ENCODE assay signal across 12 mouse cellular contexts in the genomic region with DNA sequence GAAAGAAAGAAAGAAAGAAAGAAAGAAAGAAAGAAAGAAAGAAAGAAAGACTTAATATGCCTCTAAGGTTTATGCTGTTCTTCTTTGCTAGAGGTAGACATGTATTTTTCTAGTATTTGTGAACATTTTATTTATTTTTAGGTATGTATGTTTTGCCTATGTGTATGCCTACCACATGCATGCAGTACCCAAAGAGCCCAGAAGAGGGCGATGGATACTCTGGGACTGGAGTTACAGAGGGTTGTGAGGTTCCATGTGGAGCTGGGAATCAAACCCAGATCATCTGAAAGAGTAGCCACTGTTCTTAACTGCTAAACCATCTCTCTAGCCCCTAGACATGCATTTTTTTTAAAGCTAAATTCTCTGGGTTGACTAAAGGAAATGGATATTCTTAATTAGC.
DNase-seq lines count a peak whose midpoint lies in the region; ATAC-seq and TF ChIP-seq lines count a peak whose summit lies in the region.
"Had no signal": no experiment of that assay in that cellular context is flagged by ENCODE, and none has a peak within 500 bp of the region (broad histone marks: within the 10 kb centered on the region; RNA-seq: fewer than 3 reads in every experiment).

No protein-coding gene starts in this region.

- no peak for TF ChIP-seq POLR2A in cerebellum, adult 2 months (IDR thresholded peaks at IDR 0.05; ENCODE audit: borderline replicate concordance, insufficient read depth, low read length)
- TF ChIP-seq POLR2A in kidney, adult 2 months (IDR thresholded peaks at IDR 0.05; ENCODE audit: low read depth, low read length) = no peak

- no peak for DNase-seq in cerebellum, adult 2 months
- DNase-seq in kidney, adult 2 months = no peak
- no peak for DNase-seq in kidney, postnatal 14 days
- DNase-seq in midbrain, postnatal 0 days (ENCODE audit: low spot score) = no peak
- DNase-seq in midbrain, embryonic 10.5 days (ENCODE audit: low spot score) = no peak
- DNase-seq in induced T-regulatory cell, adult 2 months (ENCODE audit: low read depth) = peak; percentile 28
- DNase-seq in forebrain, embryonic 14.5 days (ENCODE audit: low spot score) = no peak
- DNase-seq: adrenal gland, postnatal 10 days; cerebellum, adult 11 months; kidney, adult 11 months had no signal

- H3K4me1 ChIP-seq in cerebellum, adult 2 months (ENCODE audit: control insufficient read depth, insufficient read depth, low read length) = no peaks in the 10 kb centered on the region
- peaks cover 50% of the 10 kb centered on the region for H3K4me1 ChIP-seq in kidney, adult 2 months (ENCODE audit: control insufficient read depth, insufficient read depth, low read length)
- no peaks in the 10 kb centered on the region for H3K4me1 ChIP-seq in midbrain, postnatal 0 days (ENCODE audit: insufficient read depth, low read length)
- H3K4me1 ChIP-seq in midbrain, embryonic 10.5 days = peaks cover 31% of the 10 kb centered on the region
- H3K4me1 ChIP-seq in forebrain, embryonic 14.5 days (ENCODE audit: control insufficient read depth, insufficient read depth, low read length) = peaks cover 2% of the 10 kb centered on the region; the same call in 1 of the 2 replicates

- peaks cover 4% of the 10 kb centered on the region; the same call in 1 of the 2 replicates for H3K36me3 ChIP-seq in kidney, adult 2 months (ENCODE audit: control insufficient read depth, insufficient read depth, low read length)
- H3K36me3 ChIP-seq in midbrain, postnatal 0 days (ENCODE audit: insufficient read depth, low read length) = no peaks in the 10 kb centered on the region
- H3K36me3 ChIP-seq in midbrain, embryonic 10.5 days = peaks cover 36% of the 10 kb centered on the region
- 0 out of 2 replicates have a peak, but pooled peaks cover 4% of the 10 kb centered on the region for H3K36me3 ChIP-seq in forebrain, embryonic 14.5 days (ENCODE audit: control insufficient read depth, insufficient read depth, low read length)

- WGBS in cerebellum, adult 2 months = 55% methylated on average over 1 of the region's 1 CpGs
- WGBS in kidney, adult 2 months = 49% methylated on average over 1 of the region's 1 CpGs
- 64% methylated on average over 1 of the region's 1 CpGs for WGBS in midbrain, postnatal 0 days
- 47% methylated on average over 1 of the region's 1 CpGs for WGBS in midbrain, embryonic 10.5 days
- 58% methylated on average over 1 of the region's 1 CpGs for WGBS in forebrain, embryonic 14.5 days

- no peak overlapping the region for H3K9ac ChIP-seq in midbrain, postnatal 0 days (replicated peaks; ENCODE audit: low read length, poor library complexity, severe bottlenecking)
- H3K9ac ChIP-seq in forebrain, embryonic 14.5 days (ENCODE audit: low read length) = no peak overlapping the region

- no peak overlapping the region for H3K4me3 ChIP-seq in cerebellum, adult 2 months (replicated peaks; ENCODE audit: insufficient read depth, low read depth, low read length)
- no peak overlapping the region for H3K4me3 ChIP-seq in kidney, adult 2 months (ENCODE audit: insufficient read depth, low read depth, low read length)
- H3K4me3 ChIP-seq in midbrain, postnatal 0 days (ENCODE audit: low read depth, low read length) = no peak overlapping the region
- H3K4me3 ChIP-seq in midbrain, embryonic 10.5 days = no peak overlapping the region
- no peak overlapping the region for H3K4me3 ChIP-seq in forebrain, embryonic 14.5 days (ENCODE audit: low read depth, low read length)
- H3K4me3 ChIP-seq: myocyte had no signal

- no peak overlapping the region for H3K4me2 ChIP-seq in midbrain, postnatal 0 days (ENCODE audit: low read depth, low read length, poor library complexity, severe bottlenecking)
- H3K4me2 ChIP-seq in forebrain, embryonic 14.5 days (ENCODE audit: low read length) = no peak overlapping the region

- no peaks in the 10 kb centered on the region; the same call in 1 of the 2 replicates for H3K27me3 ChIP-seq in cerebellum, adult 2 months (ENCODE audit: control insufficient read depth, insufficient read depth, low read length)
- H3K27me3 ChIP-seq in kidney, adult 2 months (replicated peaks; ENCODE audit: control insufficient read depth, insufficient read depth, low read length) = no peaks in the 10 kb centered on the region
- no peaks in the 10 kb centered on the region for H3K27me3 ChIP-seq in midbrain, postnatal 0 days (ENCODE audit: insufficient read depth, low read length)
- H3K27me3 ChIP-seq in midbrain, embryonic 10.5 days (ENCODE audit: low read depth, poor library complexity, severe bottlenecking) = peaks cover 7% of the 10 kb centered on the region; the same call in 1 of the 2 replicates
- no peaks in the 10 kb centered on the region for H3K27me3 ChIP-seq in forebrain, embryonic 14.5 days (replicated peaks; ENCODE audit: control insufficient read depth, insufficient read depth, low read length)

- 0 out of 2 replicates have a peak, but pooled peaks have one; percentile 4 for TF ChIP-seq CTCF in cerebellum, adult 2 months (IDR thresholded peaks at IDR 0.05; ENCODE audit: borderline replicate concordance, insufficient read depth, low read depth, low read length)
- 0 out of 2 replicates have a peak, but pooled peaks have one; percentile 22 for TF ChIP-seq CTCF in kidney, adult 2 months (conservative IDR thresholded peaks at IDR 0.05; ENCODE audit: insufficient read depth, insufficient read length, low read depth, low read length)
- TF ChIP-seq CTCF in midbrain, postnatal 0 days (IDR thresholded peaks at IDR 0.05) = peak; percentile 55

- H3K27ac ChIP-seq in cerebellum, adult 2 months (ENCODE audit: insufficient read depth, low read length) = no peak overlapping the region
- no peak overlapping the region for H3K27ac ChIP-seq in kidney, adult 2 months (ENCODE audit: insufficient read depth, low read depth, low read length)
- no peak overlapping the region for H3K27ac ChIP-seq in midbrain, postnatal 0 days (ENCODE audit: low read depth, low read length)
- H3K27ac ChIP-seq in midbrain, embryonic 10.5 days (replicated peaks) = no peak overlapping the region
- H3K27ac ChIP-seq in forebrain, embryonic 14.5 days (ENCODE audit: low read depth, low read length) = no peak overlapping the region

- H3K9me3 ChIP-seq in midbrain, postnatal 0 days (ENCODE audit: low read length) = no peaks in the 10 kb centered on the region
- peaks cover 9% of the 10 kb centered on the region for H3K9me3 ChIP-seq in midbrain, embryonic 10.5 days (replicated peaks)
- no peaks in the 10 kb centered on the region for H3K9me3 ChIP-seq in forebrain, embryonic 14.5 days (replicated peaks; ENCODE audit: control insufficient read depth, low read length)

- no peak for ATAC-seq in cerebellum, adult (ENCODE audit: insufficient number of reproducible peaks, low FRiP score, low TSS enrichment)
- ATAC-seq in midbrain, postnatal 0 days (ENCODE audit: low FRiP score) = no peak
- no peak for ATAC-seq in forebrain, embryonic 14.5 days

Comparison
In these comparisons a context has a peak if more than half of its experiments do, and no peak if none do; other contexts are left out.
1. CTCF ChIP-seq: peak in every context shown above with its lines; median percentile 55 in midbrain, postnatal 0 days; 22 in kidney, adult 2 months; 4 in cerebellum, adult 2 months.